ENCODE assay signal across 9 mouse cellular contexts in the genomic region with DNA sequence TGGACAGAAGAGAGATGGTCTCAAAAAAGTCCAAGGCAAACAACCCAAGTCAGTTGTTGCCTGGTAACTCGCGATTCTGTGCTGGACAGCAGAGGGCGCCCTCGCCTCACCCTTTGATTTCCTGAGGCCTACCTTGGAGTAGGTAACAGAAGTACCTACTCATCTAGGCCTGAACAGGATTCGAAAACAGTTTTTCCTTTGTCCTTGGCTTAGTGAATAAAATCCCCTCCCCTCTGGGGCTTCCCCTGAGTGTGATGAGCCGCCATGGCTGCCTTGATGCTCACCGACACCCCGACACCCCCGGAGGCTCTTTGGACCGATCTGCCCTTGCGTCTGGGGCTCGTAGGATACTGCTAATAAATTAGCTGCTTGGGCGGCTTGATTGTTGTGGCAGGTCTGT.
DNase-seq lines count a peak whose midpoint lies in the region; ATAC-seq and TF ChIP-seq lines count a peak whose summit lies in the region.
"Had no signal": no experiment of that assay in that cellular context is flagged by ENCODE, and none has a peak within 500 bp of the region (broad histone marks: within the 10 kb centered on the region; RNA-seq: fewer than 3 reads in every experiment).

No protein-coding gene starts in this region.

- ATAC-seq in hindbrain, embryonic 12.5 days (ENCODE audit: low FRiP score): peak; percentile 32; the same call in 1 of the 2 replicates
- peak; percentile 85 for ATAC-seq in megakaryocyte progenitor cell, adult 5-6 weeks (replicated peaks; ENCODE audit: poor library complexity)
- ATAC-seq in monocyte, adult 5-6 weeks (replicated peaks; ENCODE audit: insufficient number of reproducible peaks, low FRiP score, low TSS enrichment, poor library complexity, severe bottlenecking): no peak

- TF ChIP-seq POLR2A in MEL (IDR thresholded peaks at IDR 0.05; ENCODE audit: control insufficient read depth in 1 of 2, insufficient read depth in 1 of 2, low read depth in 1 of 2, low read length in 2 of 2, poor library complexity in 1 of 2): no peak
- TF ChIP-seq POLR2A in bone marrow macrophage, adult 2 months (IDR thresholded peaks at IDR 0.05; ENCODE audit: borderline replicate concordance, low read depth, low read length): no peak

- 0 out of 4 replicates have a peak, but pooled peaks of 1 of the 2 experiments have one; percentile 2 for TF ChIP-seq EP300 in MEL (IDR thresholded peaks at IDR 0.05; ENCODE audit: low read depth in 1 of 2, low read length in 2 of 2)

- H3K27me3 ChIP-seq in MEL (ENCODE audit: control insufficient read depth in 1 of 2, insufficient read depth in 2 of 2, low read length in 2 of 2): no peaks in the 10 kb centered on the region
- no peaks in the 10 kb centered on the region for H3K27me3 ChIP-seq in forebrain, embryonic 10.5 days (ENCODE audit: poor library complexity, severe bottlenecking)
- H3K27me3 ChIP-seq in hindbrain, embryonic 12.5 days: no peaks in the 10 kb centered on the region
- H3K27me3 ChIP-seq: liver, embryonic 15.5 days had no signal

- peak; percentile 91 for DNase-seq in MEL (ENCODE audit: low read depth, low spot score)
- peak; percentile 53 for DNase-seq in forebrain, embryonic 10.5 days (ENCODE audit: extremely low spot score, low spot score)
- peak; percentile 70 to 78 for DNase-seq in layer of hippocampus, postnatal 10 days (ENCODE audit: low spot score in 2 of 2)
- DNase-seq in right cerebral cortex, postnatal 36 days (ENCODE audit: low spot score in 2 of 2): peak; percentile 41 to 62

- H3K4me2 ChIP-seq in hindbrain, embryonic 12.5 days (replicated peaks): no peak overlapping the region
- H3K4me2 ChIP-seq: liver, embryonic 15.5 days had no signal

- H3K79me2 ChIP-seq in MEL (ENCODE audit: control insufficient read depth, insufficient read depth, low read length, poor library complexity): no peaks in the 10 kb centered on the region

- no peaks in the 10 kb centered on the region for H3K4me1 ChIP-seq in MEL (ENCODE audit: control insufficient read depth in 1 of 2, insufficient read depth in 2 of 2, low read length in 2 of 2)
- no peaks in the 10 kb centered on the region for H3K4me1 ChIP-seq in bone marrow macrophage, adult 2 months (ENCODE audit: control insufficient read depth, insufficient read depth, low read length)
- no peaks in the 10 kb centered on the region for H3K4me1 ChIP-seq in forebrain, embryonic 10.5 days
- no peaks in the 10 kb centered on the region for H3K4me1 ChIP-seq in hindbrain, embryonic 12.5 days
- H3K4me1 ChIP-seq: liver, embryonic 15.5 days had no signal

- H3K9me3 ChIP-seq in MEL (replicated peaks; ENCODE audit: insufficient read depth, low read length): no peaks in the 10 kb centered on the region
- no peaks in the 10 kb centered on the region for H3K9me3 ChIP-seq in forebrain, embryonic 10.5 days
- H3K9me3 ChIP-seq in hindbrain, embryonic 12.5 days (replicated peaks): no peaks in the 10 kb centered on the region
- H3K9me3 ChIP-seq: liver, embryonic 15.5 days had no signal

- peak; percentile 100 for TF ChIP-seq CTCF in MEL (IDR thresholded peaks at IDR 0.05 in 2 of 3, conservative IDR thresholded peaks at IDR 0.05 in 1 of 3; ENCODE audit: control insufficient read depth in 1 of 3, insufficient read depth in 1 of 3, low read depth in 2 of 3, low read length in 3 of 3, poor library complexity in 1 of 3, severe bottlenecking in 1 of 3)
- TF ChIP-seq CTCF in bone marrow macrophage, adult 2 months (IDR thresholded peaks at IDR 0.05; ENCODE audit: low read depth, low read length): peak; percentile 94

- H3K9ac ChIP-seq in MEL (ENCODE audit: control insufficient read depth, low read depth, low read length, poor library complexity, severe bottlenecking): no peak overlapping the region
- no peak overlapping the region for H3K9ac ChIP-seq in hindbrain, embryonic 12.5 days
- H3K9ac ChIP-seq: liver, embryonic 15.5 days had no signal

- no peaks in the 10 kb centered on the region for H3K36me3 ChIP-seq in MEL (ENCODE audit: control insufficient read depth in 1 of 2, insufficient read depth in 2 of 2, low read length in 2 of 2)
- H3K36me3 ChIP-seq in forebrain, embryonic 10.5 days (replicated peaks): no peaks in the 10 kb centered on the region
- H3K36me3 ChIP-seq in hindbrain, embryonic 12.5 days: no peaks in the 10 kb centered on the region
- H3K36me3 ChIP-seq: liver, embryonic 15.5 days had no signal

- 52% methylated on average over 13 of the region's 13 CpGs for WGBS in forebrain, embryonic 10.5 days
- WGBS in hindbrain, embryonic 12.5 days: 57% methylated on average over 13 of the region's 13 CpGs

- no peak overlapping the region for H3K4me3 ChIP-seq in MEL (ENCODE audit: control insufficient read depth in 1 of 2, insufficient read depth in 1 of 2, low read depth in 2 of 2, low read length in 2 of 2)
- H3K4me3 ChIP-seq in bone marrow macrophage, adult 2 months (ENCODE audit: insufficient read depth, low read length): no peak overlapping the region
- no peak overlapping the region for H3K4me3 ChIP-seq in forebrain, embryonic 10.5 days
- no peak overlapping the region for H3K4me3 ChIP-seq in hindbrain, embryonic 12.5 days
- H3K4me3 ChIP-seq: liver, embryonic 15.5 days had no signal

- H3K27ac ChIP-seq in MEL (ENCODE audit: control insufficient read depth, low read depth, low read length): no peak overlapping the region
- no peak overlapping the region for H3K27ac ChIP-seq in bone marrow macrophage, adult 2 months (ENCODE audit: insufficient read depth, low read depth, low read length)
- no peak overlapping the region for H3K27ac ChIP-seq in forebrain, embryonic 10.5 days
- H3K27ac ChIP-seq in hindbrain, embryonic 12.5 days: no peak overlapping the region
- H3K27ac ChIP-seq: liver, embryonic 15.5 days had no signal

- TF ChIP-seq RAD21 in MEL (IDR thresholded peaks at IDR 0.05; ENCODE audit: low read depth, low read length): no peak; the same call in none of the 2 replicates

TF ChIP-seq in MEL, 35 proteins besides CTCF, POLR2A, EP300 and RAD21:
- TF ChIP-seq MYB (IDR thresholded peaks at IDR 0.05; ENCODE audit: low read depth, low read length): no peak
- TF ChIP-seq USF1 (IDR thresholded peaks at IDR 0.05; ENCODE audit: low read depth, low read length): 0 out of 2 replicates have a peak, but pooled peaks have one; percentile 37
- TF ChIP-seq SIN3A (IDR thresholded peaks at IDR 0.05; ENCODE audit: low read length): peak; percentile 76
- 0 out of 2 replicates have a peak, but pooled peaks have one; percentile 30 for TF ChIP-seq HCFC1 (IDR thresholded peaks at IDR 0.05; ENCODE audit: low read depth, low read length)
- no peak for TF ChIP-seq ZNF384 (IDR thresholded peaks at IDR 0.05; ENCODE audit: low read depth, low read length)
- TF ChIP-seq NRF1 (IDR thresholded peaks at IDR 0.05; ENCODE audit: insufficient read depth, low read depth, low read length, poor library complexity, severe bottlenecking): 0 out of 2 replicates have a peak, but pooled peaks have one; percentile 20
- peak; percentile 3 for TF ChIP-seq JUND (IDR thresholded peaks at IDR 0.05; ENCODE audit: low read depth, low read length)
- peak; percentile 53; the same call in 1 of the 2 replicates for TF ChIP-seq BHLHE40 (IDR thresholded peaks at IDR 0.05; ENCODE audit: borderline replicate concordance, low read depth, low read length)
- no peak; the same call in 1 of the 2 replicates for TF ChIP-seq MAX (IDR thresholded peaks at IDR 0.05; ENCODE audit: low read length)
- TF ChIP-seq GABPA (IDR thresholded peaks at IDR 0.05; ENCODE audit: low read depth, low read length): 0 out of 2 replicates have a peak, but pooled peaks have one; percentile 63
- TF ChIP-seq ETS1 (IDR thresholded peaks at IDR 0.05; ENCODE audit: low read depth, low read length): no peak
- peak; percentile 99 for TF ChIP-seq SMC3 (IDR thresholded peaks at IDR 0.05; ENCODE audit: low read depth, low read length)
- TF ChIP-seq MAZ (IDR thresholded peaks at IDR 0.05; ENCODE audit: low read depth, low read length): peak; percentile 73; the same call in 1 of the 2 replicates
- TF ChIP-seq MEF2A (IDR thresholded peaks at IDR 0.05; ENCODE audit: extremely low read depth, insufficient replicate concordance, low read depth, low read length, poor library complexity, severe bottlenecking): no peak
- no peak for TF ChIP-seq POLR2AphosphoS2 (IDR thresholded peaks at IDR 0.05; ENCODE audit: low read length)
- TF ChIP-seq CHD2 (IDR thresholded peaks at IDR 0.05; ENCODE audit: low read length): no peak
- peak; percentile 47 for TF ChIP-seq TCF12 (IDR thresholded peaks at IDR 0.05; ENCODE audit: low read depth, low read length)
- no peak for TF ChIP-seq GATA1 (IDR thresholded peaks at IDR 0.05; ENCODE audit: low read depth, low read length)
- peak; percentile 98 for TF ChIP-seq ZC3H11A (IDR thresholded peaks at IDR 0.05; ENCODE audit: low read depth, low read length)
- TF ChIP-seq TBP (IDR thresholded peaks at IDR 0.05; ENCODE audit: low read depth, low read length): 0 out of 2 replicates have a peak, but pooled peaks have one; percentile 34
- no peak for TF ChIP-seq MYC (IDR thresholded peaks at IDR 0.05; ENCODE audit: low read depth, low read length)
